Mouse (Mus musculus): ENCODE data around the gene Galnt12. TPM values are rescaled to one million over a fixed set of nuclear protein-coding genes. Genes with fewer than 3 reads are reported as not detected.

Galnt12 gene
- polyA plus RNA-seq, 1 experiment from 2014 or later = 5.6 TPM

- H3K9ac ChIP-seq (replicated peaks) = no peak overlapping the region
- H3K4me2 ChIP-seq (replicated peaks) = no peak overlapping the region
- WGBS = 54% methylated on average over 1 of the region's 1 CpGs
- no peak overlapping the region for H3K27ac ChIP-seq
- ATAC-seq = no peak
- no peaks in the 10 kb centered on the region for H3K27me3 ChIP-seq
- no peaks in the 10 kb centered on the region for H3K4me1 ChIP-seq (replicated peaks)
- H3K4me3 ChIP-seq (replicated peaks) = no peak overlapping the region
- no peaks in the 10 kb centered on the region for H3K36me3 ChIP-seq
- H3K9me3 ChIP-seq = no peaks in the 10 kb centered on the region
Measured at GRCm38 (mm10) chr4:47172314-47172713, 80.6 kb downstream of the Galnt12 start.

Other genes starting within 250 kb of the Galnt12 start
- 3.0 and 3.8 TPM in 2 replicates for gene Gabbr2, start 100.0 kb upstream of the Galnt12 start, polyA plus RNA-seq (2015; fragmentation: Nextera tagmentation; extraction: Ambion mirVana)
- 3.9 and 4.4 TPM in 2 replicates for gene Anks6, start 34.5 kb upstream of the Galnt12 start, polyA plus RNA-seq (2015; fragmentation: Nextera tagmentation; extraction: Ambion mirVana)
- 1.2 and 1.5 TPM in 2 replicates for gene Col15a1, start 116.3 kb downstream of the Galnt12 start, polyA plus RNA-seq (2015; fragmentation: Nextera tagmentation; extraction: Ambion mirVana)